Mouse (Mus musculus) MN1 (cell line): ENCODE measurements around the gene Enpp6.
A peak's percentile ranks its signal among the peaks of the same experiment; 100 is the strongest.

Source experiments
- DNase-seq: peaks from one replicate; pipeline ENCODE4 v3.0.0-alpha.2; 2016; ENCODE audit warnings: low spot score

The Enpp6 gene

GRCm38 (mm10) chr8:47067121-47067520, 80.4 kb downstream of the Enpp6 start:
- DNase-seq, result no peak

- no peak for DNase-seq
These were observed 82.9 kb downstream of the Enpp6 start for GRCm38 (mm10) chr8:47069634-47070033.

GRCm38 (mm10) chr8:47072001-47072400, 85.3 kb downstream of the Enpp6 start:
- no peak for DNase-seq

GRCm38 (mm10) chr8:47075941-47076555, 89.4 kb downstream of the Enpp6 start:
- peak; percentile 54 for DNase-seq

GRCm38 (mm10) chr8:47080037-47080436, 93.3 kb downstream of the Enpp6 start:
- no peak for DNase-seq

- DNase-seq, result no peak
These were observed 95.7 kb downstream of the Enpp6 start for GRCm38 (mm10) chr8:47082201-47083027.

- no peak for DNase-seq
These were observed 103.3 kb downstream of the Enpp6 start for GRCm38 (mm10) chr8:47090021-47090420.

GRCm38 (mm10) chr8:47105617-47106016, 118.9 kb downstream of the Enpp6 start:
- no peak for DNase-seq

- DNase-seq, result no peak
These were observed 127.6 kb downstream of the Enpp6 start for GRCm38 (mm10) chr8:47114133-47114796.

- DNase-seq, result no peak
These were observed 130.6 kb downstream of the Enpp6 start for GRCm38 (mm10) chr8:47117336-47117735.

GRCm38 (mm10) chr8:47119895-47120294, 133.2 kb downstream of the Enpp6 start:
- no peak for DNase-seq

- DNase-seq, result no peak
These were observed 142.2 kb downstream of the Enpp6 start for GRCm38 (mm10) chr8:47128859-47129258.

- no peak for DNase-seq
These were observed 146.7 kb downstream of the Enpp6 start for GRCm38 (mm10) chr8:47133381-47133780.

GRCm38 (mm10) chr8:47134736-47135135, 148.0 kb downstream of the Enpp6 start:
- DNase-seq, result no peak

- no peak for DNase-seq
These were observed 148.9 kb downstream of the Enpp6 start for GRCm38 (mm10) chr8:47135586-47135985.

- no peak for DNase-seq
These were observed 149.4 kb downstream of the Enpp6 start for GRCm38 (mm10) chr8:47136047-47136446.

- DNase-seq, result no peak
These were observed 158.6 kb downstream of the Enpp6 start for GRCm38 (mm10) chr8:47145258-47145657.
